11 mouse cellular contexts compared by ENCODE assay signal in the genomic region with DNA sequence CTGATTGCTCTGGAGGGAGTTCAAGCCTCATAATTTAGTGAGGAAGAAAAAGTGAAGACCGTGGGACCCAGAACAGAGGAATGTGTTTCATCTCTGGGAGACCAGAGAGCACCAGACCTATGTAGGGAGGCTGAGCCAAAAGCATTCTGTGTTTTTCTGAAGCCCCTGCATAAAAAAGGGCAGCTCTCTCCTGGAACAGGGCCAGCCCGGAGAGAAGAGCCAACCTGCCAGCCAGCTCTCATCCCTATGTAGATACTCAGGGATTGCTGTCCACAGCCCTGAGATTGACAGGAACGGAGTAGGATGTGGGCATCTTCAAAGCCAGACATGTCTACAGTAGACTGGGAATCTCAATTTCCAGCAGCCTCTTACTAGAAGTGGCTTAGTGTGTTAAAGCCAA.
"Had no signal": no experiment of that assay in that cellular context is flagged by ENCODE, and none has a peak within 500 bp of the region (broad histone marks: within the 10 kb centered on the region; RNA-seq: fewer than 3 reads in every experiment).

No protein-coding gene starts in this region.

- DNase-seq: liver; liver, embryonic 13.5 days; liver, postnatal 0 days; lung, adult 18-20 months; lung, adult 2 months; lung, embryonic 14.5 days; lung, postnatal 10 days; lung, postnatal 14 days; lung, postnatal 36 days; lung, postnatal 4 days; midbrain, embryonic 14.5 days had no signal
